ENCODE assay signal across 17 mouse cellular contexts in genomic region chr11:33300859-33301258, GRCm38 (mm10). TPM values are rescaled to one million over a fixed set of nuclear protein-coding genes. Genes with fewer than 3 reads are reported as not detected.
DNase-seq lines count a peak whose midpoint lies in the region; ATAC-seq lines count a peak whose summit lies in the region.
"Had no signal": no experiment of that assay in that cellular context is flagged by ENCODE, and none has a peak within 500 bp of the region (broad histone marks: within the 10 kb centered on the region; RNA-seq: fewer than 3 reads in every experiment).

No protein-coding gene starts in this region.

- H3K36me3 ChIP-seq in embryonic facial prominence, embryonic 11.5 days (replicated peaks; ENCODE audit: control insufficient read depth, insufficient read depth, low read depth, low read length): no peaks in the 10 kb centered on the region
- H3K36me3 ChIP-seq in embryonic facial prominence, embryonic 10.5 days (replicated peaks): no peaks in the 10 kb centered on the region
- no peaks in the 10 kb centered on the region for H3K36me3 ChIP-seq in hindbrain, embryonic 16.5 days (ENCODE audit: control insufficient read depth, insufficient read depth, low read length)
- H3K36me3 ChIP-seq: heart, embryonic 15.5 days; intestine, embryonic 15.5 days; liver, embryonic 13.5 days had no signal

- ATAC-seq in embryonic facial prominence, embryonic 11.5 days (replicated peaks; ENCODE audit: insufficient number of reproducible peaks, low FRiP score, low TSS enrichment, low read depth): no peak
- peak; percentile 67 for ATAC-seq in hindbrain, embryonic 16.5 days
- ATAC-seq: activated CD4-positive, CD25-positive, alpha-beta regulatory T cell, adult 4 months; intestine, embryonic 15.5 days had no signal

- DNase-seq in embryonic facial prominence, embryonic 11.5 days (ENCODE audit: low spot score): peak; percentile 38
- no peak for DNase-seq in embryonic facial prominence, embryonic 10.5 days (ENCODE audit: low spot score)
- peak; percentile 33 for DNase-seq in MN1 (ENCODE audit: low spot score)
- peak; percentile 37 to 56 for DNase-seq in cerebellum, postnatal 14 days
- DNase-seq in ovary, postnatal 36 days (ENCODE audit: low spot score): no peak
- no peak for DNase-seq in lung, adult 18-20 months
- DNase-seq in kidney, postnatal 4 days: no peak
- DNase-seq: B cell, adult 2 months; kidney, postnatal 25 days; liver, embryonic 13.5 days; lung, postnatal 36 days; right cerebral cortex, adult 18-20 months had no signal

- H3K4me1 ChIP-seq in embryonic facial prominence, embryonic 11.5 days (ENCODE audit: control insufficient read depth, insufficient read depth, low read length): no peaks in the 10 kb centered on the region
- no peaks in the 10 kb centered on the region; the same call in 1 of the 2 replicates for H3K4me1 ChIP-seq in embryonic facial prominence, embryonic 10.5 days
- H3K4me1 ChIP-seq in hindbrain, embryonic 16.5 days (ENCODE audit: control insufficient read depth, insufficient read depth, low read depth, low read length): peaks cover 8% of the 10 kb centered on the region; the same call in 1 of the 2 replicates
- H3K4me1 ChIP-seq: heart, embryonic 15.5 days; intestine, embryonic 15.5 days; liver, embryonic 13.5 days had no signal

- H3K9me3 ChIP-seq in embryonic facial prominence, embryonic 11.5 days (replicated peaks; ENCODE audit: control insufficient read depth, low read length): no peaks in the 10 kb centered on the region
- no peaks in the 10 kb centered on the region for H3K9me3 ChIP-seq in embryonic facial prominence, embryonic 10.5 days
- no peaks in the 10 kb centered on the region for H3K9me3 ChIP-seq in hindbrain, embryonic 16.5 days (ENCODE audit: control insufficient read depth, low read length)
- H3K9me3 ChIP-seq: heart, embryonic 15.5 days; intestine, embryonic 15.5 days; liver, embryonic 13.5 days had no signal

- 45% methylated on average over 8 of the region's 8 CpGs for WGBS in embryonic facial prominence, embryonic 11.5 days
- WGBS in embryonic facial prominence, embryonic 10.5 days: 53% methylated on average over 8 of the region's 8 CpGs
- WGBS in hindbrain, embryonic 16.5 days: 28% methylated on average over 8 of the region's 8 CpGs

- H3K4me2 ChIP-seq in embryonic facial prominence, embryonic 11.5 days (ENCODE audit: low read depth, low read length): no peak overlapping the region
- H3K4me2 ChIP-seq in hindbrain, embryonic 16.5 days (ENCODE audit: low read length): no peak overlapping the region
- H3K4me2 ChIP-seq: heart, embryonic 15.5 days; intestine, embryonic 15.5 days; liver, embryonic 13.5 days had no signal

- no peak overlapping the region for H3K4me3 ChIP-seq in embryonic facial prominence, embryonic 11.5 days (ENCODE audit: low read depth, low read length)
- no peak overlapping the region for H3K4me3 ChIP-seq in embryonic facial prominence, embryonic 10.5 days
- H3K4me3 ChIP-seq in hindbrain, embryonic 16.5 days (ENCODE audit: low read length): no peak overlapping the region
- H3K4me3 ChIP-seq: heart, embryonic 15.5 days; intestine, embryonic 15.5 days; liver, embryonic 13.5 days; myocyte had no signal

- H3K27me3 ChIP-seq in embryonic facial prominence, embryonic 11.5 days (ENCODE audit: control insufficient read depth, insufficient read depth, low read length): no peaks in the 10 kb centered on the region
- no peaks in the 10 kb centered on the region for H3K27me3 ChIP-seq in embryonic facial prominence, embryonic 10.5 days (replicated peaks; ENCODE audit: low read depth, poor library complexity, severe bottlenecking)
- no peaks in the 10 kb centered on the region for H3K27me3 ChIP-seq in hindbrain, embryonic 16.5 days (replicated peaks; ENCODE audit: control insufficient read depth, insufficient read depth, low read length)
- H3K27me3 ChIP-seq: heart, embryonic 15.5 days; intestine, embryonic 15.5 days; liver, embryonic 13.5 days had no signal

- no peak overlapping the region for H3K9ac ChIP-seq in embryonic facial prominence, embryonic 11.5 days (replicated peaks; ENCODE audit: low read length)
- no peak overlapping the region for H3K9ac ChIP-seq in hindbrain, embryonic 16.5 days (ENCODE audit: low read depth, low read length)
- H3K9ac ChIP-seq: heart, embryonic 15.5 days; intestine, embryonic 15.5 days; liver, embryonic 13.5 days had no signal

- H3K27ac ChIP-seq in embryonic facial prominence, embryonic 11.5 days (replicated peaks; ENCODE audit: low read depth, low read length): no peak overlapping the region
- no peak overlapping the region for H3K27ac ChIP-seq in embryonic facial prominence, embryonic 10.5 days (replicated peaks)
- H3K27ac ChIP-seq in hindbrain, embryonic 16.5 days (ENCODE audit: low read depth, low read length): no peak overlapping the region
- H3K27ac ChIP-seq: heart, embryonic 15.5 days; intestine, embryonic 15.5 days; liver, embryonic 13.5 days had no signal

RNA-seq across cellular contexts. Expression of gene Gm12117, which starts 24.3 kb away (rescaled TPM):
- not detected in 2 replicates for polyA plus RNA-seq in embryonic facial prominence, embryonic 11.5 days (2014; fragmentation: Nextera tagmentation; extraction: Ambion mirVana)
- polyA plus RNA-seq in embryonic facial prominence, embryonic 10.5 days (2016; fragmentation: Nextera tagmentation; extraction: Ambion mirVana): 0.39 TPM in 1 of 2 replicates, not detected in the other
- not detected in 2 replicates for polyA plus RNA-seq in hindbrain, embryonic 16.5 days (2015; fragmentation: Nextera tagmentation; extraction: Ambion mirVana)
- polyA plus RNA-seq: activated CD4-positive, CD25-positive, alpha-beta regulatory T cell, adult 4 months; heart, embryonic 15.5 days; intestine, embryonic 15.5 days; liver, embryonic 13.5 days; myocyte had no signal

Comparison
In these comparisons a context has a peak if more than half of its experiments do, and no peak if none do; other contexts are left out.
1. DNase-seq: peak in embryonic facial prominence, embryonic 11.5 days (single experiment), MN1 (single experiment) and cerebellum, postnatal 14 days (2 of 2); none in embryonic facial prominence, embryonic 10.5 days (single experiment), ovary, postnatal 36 days (single experiment), lung, adult 18-20 months (0 of 2) and kidney, postnatal 4 days (0 of 2).